Mouse (Mus musculus): ENCODE measurements around the gene Lrrc74a.
A peak's percentile ranks its signal among the peaks of the same experiment; 100 is the strongest.

The Lrrc74a gene

DNA sequence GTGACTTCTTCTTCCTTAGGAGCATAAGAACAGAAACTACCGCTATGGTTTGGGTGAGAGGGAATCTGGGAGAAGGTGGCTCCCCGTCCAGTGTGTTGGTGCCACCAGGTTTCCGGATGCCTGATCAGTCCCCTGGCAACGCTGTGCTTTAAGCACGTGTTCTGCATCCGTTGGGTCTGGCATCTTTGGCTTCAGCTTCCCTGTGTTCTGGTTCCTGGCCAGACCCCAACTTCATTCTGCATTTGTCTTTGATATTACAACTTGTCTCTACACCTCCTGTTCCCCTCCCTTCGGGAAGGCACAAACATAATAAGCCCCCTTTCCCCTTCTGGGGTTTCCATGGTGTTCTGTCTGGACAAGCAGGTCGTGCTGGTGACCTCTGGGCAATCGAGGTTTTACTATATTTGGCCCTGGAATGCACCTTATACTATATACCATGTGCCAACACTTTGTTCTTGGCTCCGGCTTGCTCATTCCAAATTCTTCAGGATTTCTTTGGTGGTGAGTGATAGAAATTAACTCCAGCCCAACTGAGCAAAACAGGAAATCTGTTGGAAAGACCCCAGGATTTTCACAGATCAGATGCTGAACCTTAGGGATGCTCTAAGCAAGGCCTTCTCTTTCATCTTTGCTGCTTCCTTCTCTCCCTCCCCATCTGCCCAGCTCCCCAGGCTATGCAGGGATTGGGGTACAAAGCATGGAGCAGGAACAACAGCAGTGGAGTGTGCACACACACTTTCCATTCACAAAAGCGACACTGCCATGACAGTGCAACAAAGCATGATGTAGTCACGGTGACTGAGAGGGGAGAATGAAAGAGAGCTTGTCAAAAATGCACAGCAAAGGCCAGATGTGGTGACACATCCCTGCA, 52.2 kb downstream of the Lrrc74a start:
- no peak for DNase-seq (ENCODE audit: low read depth, low spot score)

DNA sequence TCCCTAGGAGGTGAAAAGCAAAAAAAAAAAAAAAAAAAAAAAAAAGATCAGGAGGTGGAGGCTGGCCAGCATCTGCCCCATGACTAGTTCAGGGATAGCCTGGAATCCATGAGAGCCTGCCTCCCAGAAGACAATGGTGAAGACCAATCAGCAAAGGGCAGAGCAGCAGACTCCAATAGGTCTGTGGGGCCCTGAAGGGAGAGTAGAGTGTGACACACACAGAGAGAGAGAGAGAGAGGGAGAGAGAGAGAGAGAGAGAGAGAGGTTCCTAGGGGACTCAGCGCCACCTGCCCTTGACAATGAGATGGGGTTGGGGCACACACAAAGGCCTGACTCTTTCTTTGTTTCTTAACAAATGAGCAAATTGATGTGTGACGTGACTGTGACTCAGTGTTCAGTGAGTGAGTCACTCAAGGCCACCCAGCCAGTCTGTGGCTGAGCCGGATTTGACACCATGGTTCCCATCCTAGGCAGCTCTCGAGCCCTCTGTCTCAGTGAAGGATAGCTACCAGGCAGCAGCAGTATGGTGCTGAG, 52.9 kb downstream of the Lrrc74a start:
- DNase-seq (ENCODE audit: low read depth, low spot score), result no peak

DNA sequence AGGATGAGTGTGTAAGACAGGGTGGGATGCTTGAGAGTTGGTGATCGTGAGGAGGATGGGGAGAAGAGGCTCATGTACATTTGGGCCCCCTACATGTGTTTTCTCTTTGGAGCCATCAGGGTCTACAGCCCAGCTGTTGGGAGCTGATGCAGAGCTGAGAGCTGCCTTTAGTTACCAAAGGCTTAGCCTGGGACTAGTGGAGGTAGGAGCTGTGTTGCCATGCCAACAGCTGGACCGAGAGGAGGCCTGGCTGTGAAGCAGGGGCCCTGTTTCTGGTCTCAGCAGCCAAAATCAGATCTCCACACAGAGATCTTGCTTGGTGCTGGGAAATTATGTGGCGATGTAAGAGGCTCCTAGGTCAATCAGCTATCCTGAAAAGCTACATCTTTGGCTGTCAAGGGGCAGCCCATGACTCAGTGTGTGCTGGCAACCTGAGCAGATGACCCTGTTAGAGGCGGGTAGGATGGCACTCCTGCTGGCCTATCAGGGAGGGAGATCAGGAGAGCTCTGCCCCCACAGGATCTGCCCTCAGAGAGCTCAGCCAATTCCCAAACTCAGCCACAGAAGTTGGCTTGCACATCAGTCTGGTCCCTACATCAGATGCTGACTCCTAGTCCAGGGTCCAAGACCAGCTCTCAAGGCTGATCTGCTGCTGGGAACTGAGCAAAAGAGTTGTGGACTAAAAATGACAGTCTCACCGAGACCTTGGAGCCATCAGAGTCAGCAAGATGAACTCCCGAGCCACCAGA, 56.1 kb downstream of the Lrrc74a start:
- DNase-seq (ENCODE audit: low read depth, low spot score), result no peak

DNA sequence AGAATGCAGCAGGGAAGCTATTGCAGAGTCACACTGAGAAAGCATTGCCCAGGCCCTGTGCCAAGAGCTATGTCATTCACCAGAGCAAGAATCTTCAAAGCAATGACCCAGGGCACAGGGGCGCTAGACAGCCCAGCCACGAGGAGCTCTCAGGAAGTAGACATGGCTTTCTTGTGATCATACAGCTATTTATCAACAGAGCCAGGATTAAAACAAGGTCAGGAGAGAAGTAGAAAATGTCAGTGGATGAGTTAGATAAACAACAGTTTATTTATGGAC, 56.6 kb downstream of the Lrrc74a start:
- no peak for DNase-seq (ENCODE audit: low read depth, low spot score)

DNA sequence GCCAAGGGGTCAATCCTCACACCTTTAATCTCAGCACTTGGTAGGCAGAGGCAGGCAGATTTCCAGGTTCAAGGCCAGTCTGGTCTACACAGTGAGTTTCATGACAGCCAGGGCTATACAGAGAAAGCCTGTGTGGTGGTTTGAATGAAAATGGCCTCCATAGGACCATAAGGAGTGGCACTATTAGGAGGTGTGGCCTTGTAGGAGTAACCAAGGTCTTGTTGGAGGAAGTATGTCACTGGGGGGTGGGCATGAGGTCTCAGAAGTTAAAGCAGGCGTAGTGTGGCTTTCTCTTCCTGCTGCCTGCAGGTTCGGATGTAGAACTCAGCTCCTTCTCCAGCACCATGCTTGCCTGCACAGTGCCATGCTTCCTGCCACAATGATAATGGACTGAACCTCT, 57.8 kb downstream of the Lrrc74a start:
- no peak for DNase-seq (ENCODE audit: low read depth, low spot score)

DNA sequence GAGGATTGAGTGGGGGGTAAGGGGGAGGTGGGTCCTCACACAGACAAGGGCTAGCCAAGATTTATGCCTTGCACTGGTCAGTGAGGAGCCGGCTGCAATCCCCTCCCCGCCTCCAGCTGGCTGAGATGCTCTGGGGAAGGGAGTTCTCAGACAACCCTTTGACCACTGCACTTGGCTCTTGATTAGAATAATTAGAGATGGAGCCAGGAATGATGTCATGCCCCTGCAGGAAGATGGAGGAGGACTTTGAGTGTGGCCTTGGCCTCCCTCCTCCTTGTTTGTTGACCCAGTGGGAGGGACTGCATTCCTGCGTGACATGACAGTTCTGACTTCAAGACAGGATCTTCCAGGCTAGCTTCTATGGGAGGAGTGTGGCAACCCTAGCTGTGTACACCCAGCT, 59.7 kb downstream of the Lrrc74a start:
- DNase-seq (ENCODE audit: low read depth, low spot score), result no peak

DNA sequence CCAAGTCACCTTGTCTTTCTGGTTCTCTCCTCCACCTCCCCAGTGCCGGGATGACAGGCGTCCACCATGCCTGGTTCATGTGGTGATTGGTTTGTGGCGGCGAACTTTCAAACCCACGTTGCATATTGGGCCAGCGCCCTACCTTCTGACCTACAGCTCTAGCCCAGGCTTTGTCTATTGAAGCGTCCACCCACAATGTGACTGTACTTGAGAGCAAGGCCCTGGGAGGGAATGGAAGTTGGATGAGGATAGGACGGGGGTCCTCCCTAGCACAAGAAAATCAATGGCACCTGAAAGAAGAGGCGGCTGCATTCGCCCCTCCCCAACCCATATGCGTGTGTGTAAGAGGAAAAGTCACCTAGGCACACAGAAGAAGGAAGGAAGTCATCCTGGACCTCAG, 60.2 kb downstream of the Lrrc74a start:
- DNase-seq (ENCODE audit: low read depth, low spot score), result no peak

DNA sequence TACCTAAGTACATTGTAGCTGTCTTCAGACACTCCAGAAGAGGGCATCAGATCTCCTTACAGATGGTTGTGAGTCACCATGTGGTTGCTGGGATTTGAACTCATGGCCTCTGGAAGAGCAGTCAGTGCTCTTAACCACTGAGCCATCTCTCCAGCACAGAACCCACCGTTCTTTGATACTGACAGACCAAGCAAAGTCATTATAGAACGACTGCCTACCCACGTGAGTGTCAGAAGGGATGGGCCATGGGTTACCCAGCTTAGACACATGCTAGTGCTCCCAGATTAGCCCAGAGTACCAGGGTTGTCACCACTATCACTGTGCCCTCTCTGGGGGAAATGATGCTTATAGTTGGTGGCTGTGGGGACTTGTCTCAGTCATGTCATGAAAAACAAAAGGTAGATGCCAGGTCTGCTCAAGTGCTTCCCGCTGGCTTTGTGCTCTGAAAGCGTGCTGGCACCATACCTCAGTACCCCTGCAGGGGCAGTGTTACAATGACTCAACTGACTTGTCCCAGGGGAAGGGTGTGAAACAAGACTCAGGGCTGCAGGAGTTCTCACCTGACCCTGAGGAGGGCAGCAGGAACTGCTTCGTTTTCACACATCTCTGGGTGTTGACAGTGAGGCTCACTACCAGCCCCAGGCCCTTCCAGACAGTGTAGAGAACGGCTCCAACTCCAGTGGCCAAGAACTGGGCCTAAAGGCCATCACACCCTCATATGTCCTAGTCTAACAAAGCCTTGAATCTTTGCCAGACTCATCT, 61.1 kb downstream of the Lrrc74a start:
- no peak for DNase-seq (ENCODE audit: low read depth, low spot score)

DNA sequence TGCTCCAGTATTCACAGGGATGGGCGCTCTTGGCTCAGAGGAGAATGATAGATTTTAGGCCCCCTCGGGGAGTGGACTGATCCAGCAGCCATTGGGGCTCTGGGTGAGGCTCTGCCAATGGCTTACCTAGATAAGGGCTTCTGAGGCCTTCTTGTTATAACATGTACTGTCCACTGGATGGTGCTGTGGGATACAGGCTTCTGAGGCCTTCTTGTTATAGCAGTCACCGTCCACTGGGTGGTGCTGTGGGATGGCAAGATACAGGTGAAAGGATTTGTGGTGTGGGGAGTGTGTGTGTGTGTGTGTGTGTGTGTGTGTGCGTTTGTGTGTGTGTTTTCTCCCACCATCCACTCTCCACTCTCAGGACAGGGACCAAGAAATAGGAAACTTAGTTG, 61.7 kb downstream of the Lrrc74a start:
- DNase-seq (ENCODE audit: low read depth, low spot score), result peak; percentile 91

DNA sequence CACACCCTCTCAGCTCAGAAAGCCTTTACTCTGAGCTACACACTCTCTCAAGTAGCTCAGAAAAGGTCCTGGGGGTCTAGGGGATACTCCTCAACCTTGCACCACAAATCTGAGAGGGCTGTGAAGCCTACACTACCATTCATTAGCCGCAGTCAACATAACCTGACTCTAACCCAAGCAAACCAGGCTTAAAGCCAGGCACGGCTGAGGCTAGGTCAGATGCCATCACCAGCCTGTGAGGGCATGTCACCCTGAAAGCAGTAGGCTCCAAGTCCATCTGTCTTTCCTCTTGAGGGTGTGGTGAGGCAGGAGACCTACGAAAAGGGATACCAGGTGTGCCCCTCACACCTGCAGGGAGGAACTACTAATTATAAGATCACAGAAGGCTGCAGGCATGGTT, 62.2 kb downstream of the Lrrc74a start:
- DNase-seq (ENCODE audit: low read depth, low spot score), result no peak

DNA sequence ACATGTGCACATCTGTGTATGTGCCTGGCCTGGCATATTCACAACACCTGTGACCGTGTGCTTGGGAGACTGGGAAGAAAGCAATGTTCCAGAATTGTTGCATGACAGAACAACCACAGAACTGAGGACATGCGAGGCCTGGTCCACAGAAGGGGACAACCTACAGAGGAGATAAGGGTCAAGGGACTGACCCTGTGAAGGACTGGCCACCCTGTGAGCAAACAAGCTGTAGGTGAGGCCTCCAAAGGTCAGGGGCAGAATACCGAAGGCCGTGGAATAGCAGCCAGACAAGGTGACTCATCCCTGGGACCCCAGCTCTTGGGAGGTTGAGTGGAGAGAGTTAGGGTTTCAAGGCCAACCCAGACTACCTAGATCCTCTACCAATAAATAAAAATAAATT, 63.6 kb downstream of the Lrrc74a start:
- no peak for DNase-seq (ENCODE audit: low read depth, low spot score)

DNA sequence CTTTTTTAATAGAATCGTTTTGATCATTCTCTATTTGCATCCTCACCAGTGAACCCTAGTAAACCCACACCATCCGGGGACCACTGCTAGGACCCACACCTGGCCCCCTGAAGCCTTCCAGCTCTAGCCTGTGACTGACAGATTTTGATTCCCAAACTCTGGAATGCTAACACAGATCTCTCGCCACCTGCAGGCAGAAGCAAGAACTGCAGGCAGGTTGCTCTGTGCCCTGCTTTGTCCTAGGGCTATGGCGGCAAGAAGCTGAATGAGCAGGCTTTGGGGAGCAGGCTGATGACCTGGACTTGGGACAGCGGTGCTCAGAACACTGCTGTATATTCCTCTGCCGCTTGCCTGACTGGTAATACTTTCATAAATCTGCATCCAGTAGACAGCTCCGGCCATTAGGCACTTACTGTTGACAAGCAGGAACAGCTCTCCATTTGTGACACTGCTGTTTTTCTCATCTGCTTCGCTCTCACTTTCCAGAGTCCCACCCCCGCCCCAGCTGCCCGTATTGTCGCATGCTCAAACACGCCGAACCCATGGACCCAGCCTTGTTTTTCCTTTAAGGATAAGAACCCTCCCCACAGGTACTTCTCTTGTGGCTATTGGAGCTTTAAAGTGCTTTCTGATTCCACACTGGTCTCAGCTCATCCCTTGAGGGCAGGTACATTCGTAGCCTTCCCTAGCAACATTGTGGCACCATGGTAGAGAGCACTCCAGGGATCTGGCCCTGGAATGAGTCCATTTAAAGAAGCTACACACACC, 64.8 kb downstream of the Lrrc74a start:
- DNase-seq (ENCODE audit: low read depth, low spot score), result no peak

DNA sequence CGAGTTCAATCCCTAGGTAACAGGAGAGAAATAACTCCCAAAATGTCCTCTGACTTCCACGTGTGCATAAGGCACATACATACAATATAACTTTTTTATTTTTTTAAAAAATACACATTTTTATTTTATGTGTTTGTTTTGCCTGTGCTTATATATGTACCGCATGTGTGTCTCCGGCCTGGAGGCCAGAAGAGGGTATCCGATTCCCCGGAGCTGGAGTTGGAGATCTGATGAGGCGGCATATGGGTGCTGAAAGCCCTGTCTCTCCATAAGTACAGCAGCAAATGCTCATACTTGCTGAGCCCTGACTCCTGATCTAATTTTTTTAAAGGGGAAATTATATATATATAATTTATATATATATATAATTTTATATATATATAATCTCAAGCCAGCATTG, 65.6 kb downstream of the Lrrc74a start:
- no peak for DNase-seq (ENCODE audit: low read depth, low spot score)

DNA sequence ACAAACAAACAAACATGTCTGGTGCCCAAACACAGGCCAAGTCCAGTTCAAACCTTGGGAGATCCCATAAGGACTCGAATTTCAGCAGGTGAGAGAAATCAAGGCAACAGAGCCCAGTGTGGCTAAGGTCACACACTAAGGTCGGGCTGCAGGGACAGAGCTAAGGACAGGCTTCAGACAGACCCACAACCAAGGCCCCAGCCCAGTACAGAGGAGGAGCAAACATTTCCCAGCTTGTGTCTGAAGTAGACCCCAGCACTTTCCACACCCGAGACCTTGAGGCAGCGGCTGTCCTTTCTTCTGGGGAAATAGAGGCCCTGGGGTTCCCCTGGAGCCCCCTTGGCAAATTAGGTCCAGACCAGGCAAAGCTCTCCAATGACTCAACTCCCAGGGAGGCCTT, 66.2 kb downstream of the Lrrc74a start:
- DNase-seq (ENCODE audit: low read depth, low spot score), result no peak

DNA sequence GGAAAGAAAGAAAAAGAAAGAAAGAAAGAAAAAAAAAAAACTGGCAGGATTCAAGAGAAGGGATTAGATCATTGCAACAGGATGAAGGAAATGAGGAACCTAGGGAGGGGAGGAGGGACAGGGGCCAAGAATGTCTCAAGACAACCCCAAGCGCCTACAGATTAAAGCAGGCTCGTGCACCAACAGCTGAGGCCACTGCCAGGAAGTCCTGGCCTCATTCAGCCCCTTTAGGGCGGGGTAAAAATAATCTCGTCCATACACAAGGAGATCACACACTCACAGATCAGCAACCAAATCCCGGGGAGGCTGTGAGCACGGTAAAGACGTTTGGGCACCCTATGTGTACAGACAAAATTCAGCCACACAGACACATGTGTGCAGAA, 66.6 kb downstream of the Lrrc74a start:
- DNase-seq (ENCODE audit: low read depth, low spot score), result no peak

DNA sequence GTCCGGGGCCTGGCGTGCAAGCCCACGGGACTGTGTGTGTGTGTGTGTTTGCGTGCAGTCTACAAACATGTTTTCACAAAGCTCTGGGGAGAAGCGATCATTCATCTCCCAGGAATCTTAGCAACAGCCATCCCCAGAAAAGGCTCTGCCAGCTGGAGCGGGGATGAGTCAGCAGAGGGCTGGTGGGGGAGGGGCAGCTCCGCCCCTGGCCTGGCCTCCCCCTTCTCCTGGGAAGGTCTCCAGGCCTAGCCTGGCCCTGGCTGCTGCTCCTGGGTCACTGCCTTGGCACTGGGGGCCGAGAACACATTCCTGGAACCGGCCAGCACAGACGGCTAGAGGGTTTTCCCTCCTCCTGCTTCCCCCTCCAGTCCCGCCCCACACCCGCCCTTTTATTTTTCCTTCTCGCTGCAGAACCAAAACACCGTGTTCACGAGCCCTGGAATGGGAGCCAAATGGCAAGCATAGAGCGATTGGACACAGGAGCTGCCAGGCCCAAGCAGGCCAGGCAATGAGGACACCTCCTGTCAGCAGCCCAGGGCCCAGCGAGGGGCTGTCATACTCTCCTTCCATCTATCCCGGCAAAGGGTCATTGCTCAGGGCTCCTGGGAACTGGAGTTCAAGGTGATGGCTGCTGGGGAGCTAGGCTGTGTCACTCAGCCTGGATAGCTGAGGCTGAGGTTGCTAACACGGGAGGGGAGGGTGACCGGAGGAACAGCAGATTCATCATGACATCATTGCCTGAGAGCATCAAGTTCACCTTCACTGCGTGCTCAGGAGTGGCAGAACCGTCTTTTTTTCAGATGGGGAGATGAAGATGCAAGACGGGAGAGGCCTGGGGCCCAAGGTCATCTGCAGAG, 67.2 kb downstream of the Lrrc74a start:
- DNase-seq (ENCODE audit: low read depth, low spot score), result no peak

DNA sequence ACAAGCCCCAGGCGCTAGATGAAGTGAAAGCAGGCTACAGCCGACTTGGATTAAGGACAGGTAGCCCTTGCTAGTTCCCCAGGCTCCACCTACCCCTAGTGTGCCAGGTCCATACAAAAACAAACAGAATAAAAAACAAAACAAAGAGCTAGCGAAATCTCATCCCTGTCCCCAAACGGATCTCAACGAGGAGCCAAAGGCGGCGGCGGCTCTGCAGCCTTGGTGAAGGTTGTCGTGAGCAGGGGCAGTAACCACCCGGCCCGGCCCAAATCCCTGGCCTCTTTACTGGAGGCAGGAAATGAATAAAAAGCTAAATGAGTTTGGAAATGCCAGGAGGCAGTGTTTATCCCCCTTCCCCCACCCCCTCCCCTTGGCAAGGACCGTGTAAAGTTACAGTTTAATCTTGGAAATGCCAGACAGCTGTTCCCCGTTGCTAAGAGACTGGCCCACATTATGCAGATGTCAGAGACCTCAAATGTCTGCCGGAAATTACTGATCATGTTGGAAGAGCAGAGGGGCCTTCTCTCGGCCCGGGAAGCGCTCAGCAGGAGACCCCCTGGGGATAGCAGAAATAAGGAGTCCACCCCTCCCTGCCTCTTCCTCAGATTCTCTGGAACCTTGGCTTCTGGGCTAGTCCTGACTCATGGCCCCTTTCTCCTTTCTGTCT, 68.0 kb downstream of the Lrrc74a start:
- no peak for DNase-seq (ENCODE audit: low read depth, low spot score)

DNA sequence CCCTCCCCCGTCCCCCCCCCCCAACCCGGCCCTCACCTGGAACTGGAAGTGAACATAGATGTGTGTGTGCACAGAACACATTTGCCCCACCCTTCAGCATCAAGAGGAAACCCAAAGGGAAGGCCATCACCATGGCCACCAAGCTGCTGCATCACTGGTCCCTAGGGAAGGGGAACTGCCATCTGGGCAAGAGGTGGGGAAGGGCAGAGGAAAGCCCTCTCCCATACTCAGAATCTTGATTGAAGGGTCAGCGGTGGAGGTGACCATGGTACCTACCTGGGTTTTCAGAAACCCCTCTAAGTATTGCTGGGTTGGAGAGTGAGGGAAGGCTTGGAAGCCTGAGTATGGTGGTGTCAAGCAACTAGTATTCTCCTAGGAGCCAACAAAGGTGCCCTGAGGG, 68.7 kb downstream of the Lrrc74a start:
- no peak for DNase-seq (ENCODE audit: low read depth, low spot score)

DNA sequence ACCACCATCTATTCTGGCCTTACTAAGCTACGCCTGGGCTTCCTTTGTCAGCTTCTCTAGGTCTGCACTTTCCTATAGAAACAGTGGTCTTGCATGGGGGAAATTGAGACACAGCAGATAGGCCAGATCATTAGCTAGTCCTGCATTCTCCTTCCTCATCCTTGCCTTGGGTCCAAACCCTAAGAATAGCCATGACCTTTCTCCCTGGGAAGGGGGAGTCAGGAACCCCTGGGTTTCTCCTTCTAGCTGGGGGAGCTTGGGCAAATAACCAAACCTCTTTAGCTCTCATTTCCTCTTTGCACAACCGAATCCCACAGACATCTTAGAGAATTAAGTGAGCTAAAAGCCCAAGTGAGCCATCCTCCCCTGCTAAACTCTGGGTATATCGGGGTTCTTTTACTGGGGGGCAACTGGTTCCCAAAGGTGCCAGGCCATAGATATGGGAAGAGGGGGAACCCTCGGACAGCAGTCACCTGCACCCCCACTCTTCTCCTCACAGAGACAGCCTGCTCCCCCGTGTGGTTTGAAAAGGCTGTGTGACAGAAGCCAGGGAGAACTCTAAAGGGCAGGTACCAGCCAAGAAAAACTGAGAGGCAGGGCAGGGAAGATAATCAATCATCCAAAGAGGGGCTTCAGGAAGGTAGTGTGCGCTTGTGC, 69.6 kb downstream of the Lrrc74a start:
- DNase-seq (ENCODE audit: low read depth, low spot score), result no peak

DNA sequence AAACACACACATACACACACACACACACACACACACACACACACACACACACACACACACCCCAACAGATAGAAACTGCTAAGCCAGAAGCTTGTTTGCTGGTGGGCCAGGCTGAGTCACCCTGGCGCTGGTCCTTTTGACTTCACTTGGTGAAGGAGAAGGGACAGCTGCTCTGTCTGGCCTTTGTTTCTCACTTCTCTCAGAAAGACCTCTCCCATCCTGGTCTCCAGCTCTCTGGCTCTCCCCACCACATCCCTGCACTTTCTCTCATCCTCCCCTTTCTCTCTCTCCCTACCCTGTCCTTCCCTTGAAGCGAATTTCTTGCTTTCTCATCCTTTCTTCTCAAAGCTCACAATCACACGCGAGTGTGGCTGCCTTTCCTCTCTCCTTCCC, 70.1 kb downstream of the Lrrc74a start:
- no peak for DNase-seq (ENCODE audit: low read depth, low spot score)
